Mouse (Mus musculus) spleen, adult 2 months (tissue): ENCODE results near the gene Cybb.

Source experiments
- CTCF ChIP-seq: fragments of 200-500 bp; IDR thresholded peaks from 2 replicates; pipeline ENCODE4 v1.5.1; 2011; ENCODE audit warnings: mild to moderate bottlenecking, inconsistent platforms; ENCODE audit not compliant: insufficient read depth, insufficient read length, insufficient replicate concordance; ENCODE audit errors: extremely low read depth
- POLR2A ChIP-seq: fragments of 200-500 bp; IDR thresholded peaks from 2 replicates; pipeline ENCODE4 v1.6.1; 2011; ENCODE audit warnings: low read depth, low read length, inconsistent platforms

DNA sequence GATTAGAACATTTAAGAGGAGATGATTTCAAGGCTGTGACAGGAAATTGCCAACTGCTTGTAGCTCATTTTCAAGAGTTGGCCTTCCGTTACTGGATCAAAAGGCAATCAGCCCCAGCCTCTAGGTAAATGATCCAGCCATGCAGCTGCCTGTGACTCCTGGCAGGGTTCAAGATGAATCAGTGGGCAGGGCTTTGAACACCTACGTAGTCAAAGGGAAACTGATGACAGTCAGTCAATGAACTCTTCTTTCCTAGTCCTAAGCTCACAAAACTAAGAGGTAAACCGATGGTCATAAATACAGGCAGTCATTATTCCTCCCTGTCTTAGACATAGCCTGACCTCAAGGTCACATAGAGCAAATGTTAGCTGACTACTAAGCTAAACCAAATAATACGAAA, 47.0 kb downstream of the Cybb start:
- TF ChIP-seq POLR2A (no peak), CTCF (no peak)
